Mouse (Mus musculus) liver, embryonic 14.5 days (tissue): ENCODE data around the gene Pimreg. TPM values are rescaled to one million over a fixed set of nuclear protein-coding genes. Genes with fewer than 3 reads are reported as not detected.
A peak's percentile ranks its signal among the peaks of the same experiment; 100 is the strongest.

ENCODE experiments used
- ATAC-seq: fragments of 200-750 bp; cut with Nextera tagmentation; 2 replicates; pipeline ENCODE4 v1.8.0; 2017; ENCODE audit warnings: moderate number of reproducible peaks, mild to moderate bottlenecking, moderate library complexity; ENCODE audit not compliant: insufficient read depth
- DNase-seq, 3 experiments: peaks; one replicate each; pipeline ENCODE4 v3.0.0-alpha.2; 2012 to 2013; ENCODE audit warnings: low read depth in 3 of 3, low spot score in 3 of 3
- H3K27ac ChIP-seq: fragments of 300-500 bp; sonication (generic); 2 replicates; pipeline ENCODE4 v1.5.1; 2014; ENCODE audit warnings: moderate library complexity, mild to moderate bottlenecking, control low read depth, inconsistent platforms
- H3K27me3 ChIP-seq: fragments of 300-500 bp; sonication (generic); 2 replicates; pipeline ENCODE4 v1.6.1; 2014; ENCODE audit warnings: mild to moderate bottlenecking, low read length, moderate library complexity; ENCODE audit not compliant: control insufficient read depth, insufficient read depth
- H3K36me3 ChIP-seq: fragments of 300-500 bp; sonication (generic); replicated peaks from 2 replicates; pipeline ENCODE4 v1.6.1; 2014; ENCODE audit warnings: low read depth; ENCODE audit not compliant: control insufficient read depth, insufficient read depth
- H3K4me1 ChIP-seq, 2 experiments: fragments of 200-500 bp in 1 of 2; fragments of 300-500 bp in 1 of 2; sonication (generic) in 1 of 2; replicated peaks; 2 replicates each; pipeline ENCODE4 v1.6.1; 2012 to 2014; ENCODE audit warnings: antibody characterized with exemption in 1 of 2, inconsistent platforms in 1 of 2, low read length in 1 of 2; ENCODE audit not compliant: control insufficient read depth in 2 of 2, insufficient read depth in 2 of 2
- H3K4me2 ChIP-seq: fragments of 300-500 bp; sonication (generic); 2 replicates; pipeline ENCODE4 v1.6.1; 2014; ENCODE audit warnings: low read depth, mild to moderate bottlenecking, control low read depth, moderate library complexity
- H3K4me3 ChIP-seq, 2 experiments: fragments of 200-500 bp in 1 of 2; fragments of 300-500 bp in 1 of 2; sonication (generic) in 1 of 2; 2 replicates each; pipeline ENCODE4 v1.5.1; 2012 to 2014; ENCODE audit warnings: low read depth in 2 of 2, low read length in 2 of 2, mild to moderate bottlenecking in 2 of 2, control low read depth in 1 of 2, inconsistent platforms in 1 of 2, moderate library complexity in 1 of 2; ENCODE audit not compliant: insufficient read depth in 1 of 2
- H3K9ac ChIP-seq: fragments of 300-500 bp; sonication (generic); replicated peaks from 2 replicates; pipeline ENCODE4 v1.6.1; 2014; ENCODE audit warnings: mild to moderate bottlenecking, control low read depth, moderate library complexity
- H3K9me3 ChIP-seq: fragments of 300-500 bp; sonication (generic); 2 replicates; pipeline ENCODE4 v1.6.1; 2016; ENCODE audit warnings: low read length, mixed read lengths; ENCODE audit not compliant: control insufficient read depth
- CTCF ChIP-seq: IDR thresholded peaks from 2 replicates; pipeline ENCODE4 v1.5.1; 2016; ENCODE audit warnings: antibody characterized with exemption, low read depth, control low read depth
- EP300 ChIP-seq: IDR thresholded peaks from 2 replicates; pipeline ENCODE4 v1.6.1; 2016; ENCODE audit warnings: antibody characterized with exemption, low read depth
- WGBS: fragments of 180-500 bp; shearing (Covaris S2); extraction: QIAGEN DNeasy Blood & Tissue Kit; methylation state at CpG from one replicate; pipeline ENCODE4 v1.1.7; 2014; ENCODE audit not compliant: insufficient replicate concordance; 5-methylcytosine and 5-hydroxymethylcytosine counted together
- polyA plus RNA-seq, 2 experiments: library from polyadenylated mRNA; depleted of rRNA in 1 of 2; stranded (reverse) in 1 of 2; unstranded in 1 of 2; fragments of >200 nt; fragmentation: Nextera tagmentation in 1 of 2; extraction: Ambion mirVana in 1 of 2; gene quantifications; 2 replicates each; pipeline versions ENCODE4 v1.2.1 to v1.2.3; 2012 to 2014

Gene Pimreg
- polyA plus RNA-seq, 2 experiments = 13.0 to 21.4 TPM

GRCm38 (mm10) chr11:72022827-72023226 lies 19.0 kb upstream of the Pimreg start:
- ATAC-seq (no peak), DNase-seq (no peak)
- Histone ChIP-seq H3K27ac (no peak overlapping the region), H3K4me2 (no peak overlapping the region), H3K9me3 (no peaks in the 10 kb centered on the region), H3K4me1 (peaks cover 0 to 8% of the 10 kb centered on the region in 2 experiments; a peak in 2 of 4 replicates), H3K36me3 (no peaks in the 10 kb centered on the region), H3K27me3 (no peaks in the 10 kb centered on the region), H3K4me3 (no peak overlapping the region), H3K9ac (no peak overlapping the region)
- TF ChIP-seq CTCF = no peak
- 61% methylated on average over 6 of the region's 6 CpGs for WGBS

GRCm38 (mm10) chr11:72023581-72023980 lies 18.3 kb upstream of the Pimreg start:
- Histone ChIP-seq H3K9me3 (no peaks in the 10 kb centered on the region), H3K27ac (no peak overlapping the region), H3K4me1 (peaks cover 0 to 8% of the 10 kb centered on the region in 2 experiments; a peak in 2 of 4 replicates), H3K9ac (no peak overlapping the region), H3K27me3 (no peaks in the 10 kb centered on the region), H3K36me3 (no peaks in the 10 kb centered on the region), H3K4me2 (no peak overlapping the region), H3K4me3 (no peak overlapping the region)
- ATAC-seq (no peak), DNase-seq (no peak)
- WGBS = 31% methylated on average over 9 of the region's 10 CpGs
- TF ChIP-seq CTCF (peak; percentile 47), EP300 (no peak)

GRCm38 (mm10) chr11:72024193-72024781 lies 17.5 kb upstream of the Pimreg start:
- no peak overlapping the region for H3K4me3 ChIP-seq
- ATAC-seq (no peak), DNase-seq (peak in 2 of 3 experiments; percentile 27 to 41)
- 25% methylated on average over 5 of the region's 5 CpGs for WGBS
- no peak for TF ChIP-seq EP300
- peak; percentile 78 for TF ChIP-seq CTCF
- H3K27me3 ChIP-seq = no peaks in the 10 kb centered on the region
- no peak overlapping the region for H3K9ac ChIP-seq
- no peak overlapping the region for H3K27ac ChIP-seq
- no peak overlapping the region for H3K4me2 ChIP-seq
- H3K4me1 ChIP-seq = peaks cover 0 to 8% of the 10 kb centered on the region in 2 experiments; a peak in 2 of 4 replicates
- no peaks in the 10 kb centered on the region for H3K36me3 ChIP-seq
- H3K9me3 ChIP-seq = no peaks in the 10 kb centered on the region

GRCm38 (mm10) chr11:72025843-72026242 lies 16.0 kb upstream of the Pimreg start:
- no peak overlapping the region for H3K4me2 ChIP-seq
- H3K4me1 ChIP-seq = peaks cover 0 to 4% of the 10 kb centered on the region in 2 experiments; a peak in 2 of 4 replicates
- ATAC-seq (no peak), DNase-seq (peak in 1 of 3 experiments; percentile 11)
- 22% methylated on average over 5 of the region's 5 CpGs for WGBS
- no peaks in the 10 kb centered on the region for H3K27me3 ChIP-seq
- H3K36me3 ChIP-seq = no peaks in the 10 kb centered on the region
- no peak overlapping the region for H3K4me3 ChIP-seq
- H3K9me3 ChIP-seq = no peaks in the 10 kb centered on the region
- TF ChIP-seq EP300 = no peak
- peak; percentile 57 for TF ChIP-seq CTCF
- no peak overlapping the region for H3K27ac ChIP-seq
- no peak overlapping the region for H3K9ac ChIP-seq

GRCm38 (mm10) chr11:72026516-72026915 lies 15.3 kb upstream of the Pimreg start:
- Histone ChIP-seq H3K36me3 (no peaks in the 10 kb centered on the region), H3K27ac (no peak overlapping the region), H3K27me3 (no peaks in the 10 kb centered on the region), H3K4me2 (no peak overlapping the region), H3K9me3 (no peaks in the 10 kb centered on the region), H3K9ac (no peak overlapping the region), H3K4me3 (no peak overlapping the region), H3K4me1 (no peaks in the 10 kb centered on the region; a peak in 1 of 4 replicates)
- ATAC-seq (no peak), DNase-seq (no peak)
- WGBS = 75% methylated on average over 9 of the region's 9 CpGs
- TF ChIP-seq EP300 (no peak), CTCF (no peak)
